Mouse (Mus musculus) heart, embryonic 16.5 days (tissue): ENCODE data around the gene Agbl4. TPM values are rescaled to one million over a fixed set of nuclear protein-coding genes. Genes with fewer than 3 reads are reported as not detected.

Experiments
- ATAC-seq: fragments of 200-750 bp; cut with Nextera tagmentation; replicated peaks from 2 replicates; pipeline ENCODE4 v1.8.0; 2017; ENCODE audit warnings: moderate number of reproducible peaks; ENCODE audit not compliant: insufficient read depth, low FRiP score; ENCODE audit errors: extremely low read depth
- H3K27ac ChIP-seq: fragments of 300-500 bp; sonication (generic); 2 replicates; pipeline ENCODE4 v1.5.1; 2014; ENCODE audit warnings: mild to moderate bottlenecking, low read length, control low read depth, moderate library complexity
- H3K27me3 ChIP-seq: fragments of 300-500 bp; sonication (generic); 2 replicates; pipeline ENCODE4 v1.6.1; 2014; ENCODE audit warnings: low read length, mixed read lengths; ENCODE audit not compliant: control insufficient read depth, insufficient read depth
- H3K36me3 ChIP-seq: fragments of 300-500 bp; sonication (generic); 2 replicates; pipeline ENCODE4 v1.6.1; 2014; ENCODE audit not compliant: control insufficient read depth, insufficient read depth
- H3K4me1 ChIP-seq: fragments of 300-500 bp; sonication (generic); 2 replicates; pipeline ENCODE4 v1.6.1; 2014; ENCODE audit warnings: low read length, mixed read lengths; ENCODE audit not compliant: control insufficient read depth, insufficient read depth
- H3K4me2 ChIP-seq: fragments of 300-500 bp; sonication (generic); 2 replicates; pipeline ENCODE4 v1.6.1; 2014; ENCODE audit warnings: low read depth, mild to moderate bottlenecking, control low read depth, low read length
- H3K4me3 ChIP-seq: fragments of 300-500 bp; sonication (generic); 2 replicates; pipeline ENCODE4 v1.5.1; 2014; ENCODE audit warnings: mild to moderate bottlenecking, control low read depth, low read length
- H3K9ac ChIP-seq: fragments of 300-500 bp; sonication (generic); 2 replicates; pipeline ENCODE4 v1.6.1; 2014; ENCODE audit warnings: low read length, control low read depth
- H3K9me3 ChIP-seq: fragments of 300-500 bp; sonication (generic); replicated peaks from 2 replicates; pipeline ENCODE4 v1.6.1; 2016; ENCODE audit warnings: low read length; ENCODE audit not compliant: control insufficient read depth
- WGBS: fragments of 180-500 bp; shearing (Covaris S2); extraction: QIAGEN DNeasy Blood & Tissue Kit; methylation state at CpG from one replicate; pipeline ENCODE4 v1.1.7; 2014; 5-methylcytosine and 5-hydroxymethylcytosine counted together
- polyA plus RNA-seq: library from polyadenylated mRNA; unstranded; fragments of >200 nt; fragmentation: Nextera tagmentation; extraction: Ambion mirVana; gene quantifications from 2 replicates; pipeline ENCODE4 v1.2.1, GENCODE M21; 2015

Agbl4 gene
- polyA plus RNA-seq, 1 experiment from 2014 or later: 0.97 TPM

DNA sequence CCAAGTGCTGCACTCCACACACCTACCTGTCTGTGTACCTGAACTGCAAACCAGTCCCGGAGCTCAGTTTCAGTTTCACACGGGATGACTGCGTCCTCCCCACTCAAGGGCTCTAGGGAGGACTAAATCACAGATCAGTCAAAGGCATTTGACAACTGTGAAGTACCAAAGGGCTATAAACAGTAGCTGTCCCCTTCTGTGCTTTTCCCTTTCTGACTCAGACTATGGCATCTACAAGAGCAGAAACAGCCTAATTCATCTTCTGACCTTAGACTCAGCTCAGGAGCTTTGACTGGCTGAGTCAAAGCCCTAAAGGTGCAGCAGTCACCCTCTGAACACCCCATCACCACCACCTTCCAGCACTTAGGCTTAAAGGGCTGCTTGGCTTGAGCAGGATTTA, 1074.3 kb downstream of the Agbl4 start:
- Histone ChIP-seq H3K4me3 (no peak overlapping the region), H3K9ac (no peak overlapping the region), H3K36me3 (no peaks in the 10 kb centered on the region), H3K4me2 (no peak overlapping the region), H3K27me3 (no peaks in the 10 kb centered on the region), H3K9me3 (no peaks in the 10 kb centered on the region), H3K27ac (no peak overlapping the region), H3K4me1 (no peaks in the 10 kb centered on the region)
- ATAC-seq: no peak
- WGBS: 77% methylated on average over 3 of the region's 3 CpGs

DNA sequence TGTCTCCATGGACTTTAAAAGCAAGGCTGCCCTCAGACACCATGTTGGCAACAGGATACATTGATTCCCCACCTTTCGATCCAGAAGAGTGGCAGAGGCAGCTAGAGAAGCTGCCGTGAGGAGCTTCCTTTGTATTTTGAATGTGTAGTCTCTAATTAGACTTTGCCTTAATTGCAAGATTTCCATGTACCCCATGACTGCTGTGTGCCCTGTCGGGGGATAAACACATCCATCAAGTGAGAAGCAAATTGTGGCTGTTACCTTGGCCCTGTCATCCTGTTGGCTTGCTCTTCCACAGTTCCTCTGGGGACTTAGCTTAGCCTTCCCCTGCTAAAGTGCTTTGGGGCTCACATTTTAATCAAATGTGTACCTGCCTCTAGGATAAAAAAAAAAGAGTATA, 1075.0 kb downstream of the Agbl4 start:
- Histone ChIP-seq H3K27me3 (no peaks in the 10 kb centered on the region), H3K4me3 (no peak overlapping the region)
- 77% methylated on average over 3 of the region's 3 CpGs for WGBS

DNA sequence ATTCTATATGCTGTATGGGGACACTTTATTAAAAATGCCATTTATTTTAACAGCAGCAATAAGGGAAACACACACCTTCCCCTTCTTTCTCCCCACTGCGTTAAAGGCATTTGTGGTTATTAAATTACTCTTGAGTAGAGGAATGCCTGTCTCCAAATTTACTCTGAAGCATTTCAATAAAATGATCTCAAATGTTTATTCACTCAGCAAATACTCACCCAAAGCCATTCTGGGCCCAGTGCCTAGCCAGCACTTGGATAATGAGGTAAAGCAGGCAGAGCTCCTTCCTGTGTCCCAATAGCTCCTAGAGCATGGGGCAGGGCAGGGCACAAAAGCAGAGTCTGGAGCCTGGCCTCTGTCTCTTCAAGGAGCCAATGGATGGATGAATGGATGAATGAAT, 1075.6 kb downstream of the Agbl4 start:
- H3K36me3 ChIP-seq: no peaks in the 10 kb centered on the region
- no peak overlapping the region for H3K4me3 ChIP-seq
- H3K27me3 ChIP-seq: no peaks in the 10 kb centered on the region
- no peak overlapping the region for H3K9ac ChIP-seq
- no peak overlapping the region for H3K4me2 ChIP-seq
- H3K9me3 ChIP-seq: no peaks in the 10 kb centered on the region
- no peak for ATAC-seq
- 81% methylated on average over 1 of the region's 1 CpGs for whole genome bisulfite sequencing
- H3K27ac ChIP-seq: no peak overlapping the region
- no peaks in the 10 kb centered on the region for H3K4me1 ChIP-seq

More for the DNA sequence above, 1075.0 kb downstream of the Agbl4 start:
- Histone ChIP-seq H3K9ac (no peak overlapping the region), H3K27ac (no peak overlapping the region), H3K4me1 (no peaks in the 10 kb centered on the region), H3K36me3 (no peaks in the 10 kb centered on the region), H3K9me3 (no peaks in the 10 kb centered on the region), H3K4me2 (no peak overlapping the region)
- ATAC-seq: no peak

DNA sequence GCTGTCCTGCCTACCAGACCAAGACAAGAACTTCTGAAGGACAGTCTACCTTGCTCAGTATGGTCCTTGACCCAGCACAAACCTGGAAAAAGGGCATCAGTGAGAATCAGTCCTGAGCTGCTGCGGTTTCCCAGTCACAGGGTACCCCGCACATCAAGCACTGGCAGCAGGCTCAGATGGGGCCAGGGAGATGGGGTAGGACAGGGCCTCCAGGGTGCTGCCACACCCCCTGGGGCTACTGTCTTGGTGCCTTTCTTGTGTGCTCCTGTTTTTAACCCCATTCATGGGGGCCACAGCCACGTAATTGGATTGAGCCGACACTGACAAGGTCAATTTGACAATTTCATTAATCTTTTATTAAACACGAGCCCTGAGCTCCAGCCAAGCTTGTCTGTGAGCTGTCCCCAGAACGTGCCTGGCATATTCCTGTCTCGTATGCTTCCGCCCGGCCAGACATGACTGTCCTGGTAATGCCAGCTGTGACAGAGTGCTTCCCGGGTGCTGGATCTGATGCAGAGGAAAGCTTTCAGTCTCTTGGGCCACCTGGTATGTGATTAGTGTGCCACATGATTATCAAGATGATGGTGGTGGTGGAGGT, 1078.0 kb downstream of the Agbl4 start:
- no peak for ATAC-seq
- Histone ChIP-seq H3K4me2 (no peak overlapping the region), H3K9me3 (no peaks in the 10 kb centered on the region), H3K4me3 (no peak overlapping the region), H3K36me3 (no peaks in the 10 kb centered on the region), H3K9ac (no peak overlapping the region), H3K4me1 (no peaks in the 10 kb centered on the region), H3K27me3 (no peaks in the 10 kb centered on the region), H3K27ac (no peak overlapping the region)
- WGBS: 78% methylated on average over 10 of the region's 10 CpGs

DNA sequence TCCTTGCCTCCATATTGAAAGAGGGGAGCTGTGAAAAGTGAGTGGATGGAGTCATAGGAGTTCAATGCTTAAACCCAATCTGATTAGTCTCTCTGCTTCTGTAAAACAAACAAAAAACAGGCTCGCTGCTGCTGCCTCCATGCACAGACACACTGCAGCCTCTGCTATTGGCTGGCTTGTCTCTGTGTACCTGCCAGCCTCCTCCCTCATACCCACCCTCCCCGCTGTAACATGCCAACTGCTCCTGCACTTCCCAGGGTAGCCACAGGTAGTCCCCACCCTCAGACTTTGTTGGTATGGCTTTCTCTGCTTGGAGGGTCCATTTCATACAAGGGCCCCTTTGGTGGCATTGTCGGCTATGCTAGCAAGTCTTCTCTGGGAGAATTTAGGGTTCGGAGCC, 1080.0 kb downstream of the Agbl4 start:
- Histone ChIP-seq H3K4me1 (no peaks in the 10 kb centered on the region), H3K9ac (no peak overlapping the region), H3K27ac (no peak overlapping the region), H3K27me3 (no peaks in the 10 kb centered on the region; the same call in 1 of the 2 replicates), H3K36me3 (no peaks in the 10 kb centered on the region), H3K4me3 (no peak overlapping the region), H3K9me3 (no peaks in the 10 kb centered on the region), H3K4me2 (no peak overlapping the region)
- ATAC-seq: no peak
- 39% methylated on average over 4 of the region's 4 CpGs for WGBS

DNA sequence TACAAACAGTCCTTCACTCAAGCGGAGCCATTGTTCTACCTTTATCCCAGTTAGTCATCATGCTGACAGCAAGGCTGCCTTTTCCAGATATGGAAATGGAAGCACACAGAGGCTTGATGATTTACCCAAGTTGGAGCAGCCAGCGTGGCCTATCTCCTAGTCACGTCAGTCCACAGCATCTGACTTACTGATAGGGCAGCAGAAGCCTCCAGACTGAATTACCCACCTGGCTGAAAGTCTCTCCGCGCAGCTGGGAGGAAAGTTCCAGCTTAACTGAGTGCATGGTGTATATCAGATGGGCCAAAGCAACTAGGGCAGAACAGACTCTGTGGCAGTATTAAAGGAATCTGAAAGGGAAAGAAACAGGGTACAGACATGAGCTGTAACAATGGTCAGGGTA, 1086.0 kb downstream of the Agbl4 start:
- Histone ChIP-seq H3K36me3 (no peaks in the 10 kb centered on the region), H3K4me1 (no peaks in the 10 kb centered on the region), H3K4me3 (no peak overlapping the region), H3K27ac (no peak overlapping the region), H3K9ac (no peak overlapping the region), H3K27me3 (no peaks in the 10 kb centered on the region; the same call in 1 of the 2 replicates), H3K4me2 (no peak overlapping the region), H3K9me3 (no peaks in the 10 kb centered on the region)
- WGBS: 66% methylated on average over 5 of the region's 5 CpGs
- no peak for ATAC-seq

DNA sequence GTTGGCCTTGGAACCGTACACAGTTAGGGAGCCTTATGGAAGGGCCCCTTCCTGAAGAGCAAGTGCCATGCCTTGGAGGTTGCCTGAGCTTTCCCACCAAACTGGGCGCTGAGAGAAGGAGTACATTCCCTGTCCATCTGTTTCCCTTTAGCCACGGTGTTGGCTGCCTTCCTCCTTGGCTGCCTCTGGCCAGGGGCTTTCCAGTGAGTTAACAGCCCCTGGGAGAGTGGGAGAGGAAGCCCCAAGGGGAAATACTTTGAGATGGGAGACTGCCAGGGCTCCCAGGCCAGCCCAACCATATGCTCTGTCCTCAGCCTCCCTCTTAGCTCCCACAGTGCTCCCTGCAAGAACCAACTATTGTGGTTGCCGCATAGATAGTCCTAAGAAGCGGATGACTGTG, 1087.7 kb downstream of the Agbl4 start:
- no peaks in the 10 kb centered on the region; the same call in 1 of the 2 replicates for H3K27me3 ChIP-seq
- H3K4me1 ChIP-seq: no peaks in the 10 kb centered on the region
- no peaks in the 10 kb centered on the region for H3K36me3 ChIP-seq
- WGBS: 57% methylated on average over 5 of the region's 5 CpGs
- no peak overlapping the region for H3K4me3 ChIP-seq
- no peak overlapping the region for H3K9ac ChIP-seq
- H3K27ac ChIP-seq: no peak overlapping the region
- no peaks in the 10 kb centered on the region for H3K9me3 ChIP-seq
- no peak overlapping the region for H3K4me2 ChIP-seq
- no peak for ATAC-seq

DNA sequence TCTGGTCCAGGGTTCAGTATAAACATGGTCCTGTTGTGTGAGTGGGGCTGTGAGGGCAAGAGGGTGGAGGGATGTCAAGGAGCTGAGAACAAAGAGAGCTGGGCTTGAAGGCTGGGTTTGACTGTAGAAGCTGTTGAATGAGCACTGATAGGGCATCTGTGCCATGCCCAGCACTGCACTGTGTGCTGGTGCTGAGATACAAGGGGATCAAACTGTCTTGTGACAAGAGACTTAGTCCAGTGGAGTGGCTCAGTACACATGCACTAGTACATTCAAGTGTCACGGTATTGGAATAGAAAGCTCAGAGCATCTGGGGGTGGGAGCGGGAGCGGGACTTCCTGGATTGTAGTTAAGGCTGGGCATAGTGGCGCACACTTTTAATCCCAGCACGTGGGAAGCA, 1088.7 kb downstream of the Agbl4 start:
- no peaks in the 10 kb centered on the region for H3K4me1 ChIP-seq
- H3K4me3 ChIP-seq: no peak overlapping the region
- no peaks in the 10 kb centered on the region; the same call in 1 of the 2 replicates for H3K27me3 ChIP-seq
- no peak overlapping the region for H3K27ac ChIP-seq
- no peaks in the 10 kb centered on the region for H3K9me3 ChIP-seq
- WGBS: 67% methylated on average over 5 of the region's 5 CpGs
- H3K9ac ChIP-seq: no peak overlapping the region
- H3K4me2 ChIP-seq: no peak overlapping the region
- no peak for ATAC-seq
- no peaks in the 10 kb centered on the region for H3K36me3 ChIP-seq

DNA sequence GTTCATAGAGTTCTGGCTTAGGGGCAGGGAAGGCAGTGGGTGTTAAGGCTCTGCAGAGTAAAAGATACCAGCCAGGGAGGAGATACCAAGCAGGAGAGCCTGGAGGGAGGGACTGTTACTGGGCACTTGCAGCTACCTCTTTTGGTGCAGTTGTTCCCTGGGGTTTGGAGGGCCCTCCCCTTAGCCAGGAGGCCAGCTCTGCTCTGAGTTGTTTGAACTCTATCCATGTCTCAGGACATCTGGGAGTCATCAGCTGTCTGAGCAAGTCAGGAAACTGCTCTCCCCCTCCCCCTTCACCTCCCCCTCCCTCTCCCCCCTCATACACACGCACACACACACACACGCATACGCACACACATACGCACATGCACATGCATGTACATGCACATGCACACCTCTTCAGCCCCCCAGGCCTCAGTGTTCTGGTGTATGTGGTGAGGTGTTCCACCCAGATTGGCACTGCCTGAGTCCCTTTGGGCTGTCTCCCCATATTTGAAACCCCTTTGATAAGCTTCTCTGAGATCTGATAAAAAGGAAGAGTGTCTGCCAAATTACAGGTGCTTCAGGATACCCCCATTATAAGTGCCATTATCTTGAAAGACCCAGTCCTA, 1089.9 kb downstream of the Agbl4 start:
- 71% methylated on average over 4 of the region's 4 CpGs for WGBS
- H3K4me3 ChIP-seq: no peak overlapping the region
- no peak for ATAC-seq
- no peaks in the 10 kb centered on the region for H3K27me3 ChIP-seq
- no peaks in the 10 kb centered on the region for H3K4me1 ChIP-seq
- no peaks in the 10 kb centered on the region for H3K36me3 ChIP-seq
- no peak overlapping the region for H3K9ac ChIP-seq
- H3K4me2 ChIP-seq: no peak overlapping the region
- no peaks in the 10 kb centered on the region for H3K9me3 ChIP-seq
- H3K27ac ChIP-seq: no peak overlapping the region
